Mouse (Mus musculus): ENCODE data around the gene Ccdc97.

The Ccdc97 gene

DNA sequence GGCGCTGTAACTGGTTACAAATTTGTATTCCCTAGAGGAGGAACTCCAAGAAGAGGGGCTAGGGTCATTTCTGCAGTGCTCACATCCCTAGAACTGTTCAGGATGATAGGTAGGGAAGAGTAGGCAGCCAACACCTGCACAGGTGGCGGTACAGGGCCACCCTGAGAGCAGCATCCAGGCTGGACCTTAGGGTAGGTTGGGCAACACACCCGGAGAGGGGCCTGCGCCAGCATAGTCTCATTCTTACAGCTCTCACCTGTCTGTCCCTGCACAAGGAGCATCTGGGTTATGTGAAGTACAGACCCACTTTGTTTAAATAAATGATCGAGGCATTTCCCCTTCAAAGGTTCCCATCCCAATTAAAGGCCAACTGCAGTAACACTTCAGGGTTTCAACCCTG, 1.9 kb upstream of the Ccdc97 start:
- ATAC-seq (ENCODE audit: low TSS enrichment): no peak

DNA sequence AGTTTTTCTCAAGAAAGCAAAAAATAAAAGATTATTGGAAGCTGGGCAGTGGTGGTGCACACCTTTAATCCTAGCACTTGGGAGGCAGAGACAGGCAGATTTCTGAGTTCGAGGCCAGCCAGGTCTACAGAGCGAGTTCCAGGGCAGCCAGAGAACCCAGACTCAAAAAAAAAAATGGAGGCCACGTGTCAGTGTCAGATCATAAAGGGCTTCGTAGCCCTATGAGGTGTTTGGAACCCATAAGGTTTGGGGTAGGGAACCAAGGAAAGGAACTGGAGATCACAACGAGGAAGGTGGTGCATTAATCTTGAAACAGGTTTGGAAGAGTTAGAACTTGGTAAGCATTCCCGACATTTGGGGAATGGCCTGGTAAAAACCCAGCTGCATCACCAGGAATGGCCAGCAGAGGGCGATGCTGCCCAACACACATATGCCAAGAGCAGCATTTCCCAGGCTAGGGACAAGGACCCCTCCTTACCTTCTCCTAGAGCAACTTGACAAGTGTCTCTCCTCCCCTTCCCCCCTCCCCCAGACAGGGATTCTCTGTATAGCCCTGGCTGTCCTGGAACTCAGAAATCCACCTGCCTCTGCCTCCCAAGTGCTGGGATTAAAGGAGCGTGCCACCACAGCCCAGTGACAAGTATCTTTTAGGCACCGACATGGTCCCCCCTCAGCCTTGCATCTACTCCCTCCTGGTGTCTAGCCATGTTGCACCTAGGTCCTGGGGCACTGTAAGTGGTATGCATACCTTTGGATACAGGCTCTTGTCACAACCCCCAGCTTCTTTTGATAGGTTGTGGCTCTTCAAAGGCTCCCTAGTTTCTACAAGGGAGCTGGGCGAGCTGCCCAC, 1.1 kb upstream of the Ccdc97 start:
- no peak; the same call in 1 of the 2 replicates for ATAC-seq (ENCODE audit: low TSS enrichment)

DNA sequence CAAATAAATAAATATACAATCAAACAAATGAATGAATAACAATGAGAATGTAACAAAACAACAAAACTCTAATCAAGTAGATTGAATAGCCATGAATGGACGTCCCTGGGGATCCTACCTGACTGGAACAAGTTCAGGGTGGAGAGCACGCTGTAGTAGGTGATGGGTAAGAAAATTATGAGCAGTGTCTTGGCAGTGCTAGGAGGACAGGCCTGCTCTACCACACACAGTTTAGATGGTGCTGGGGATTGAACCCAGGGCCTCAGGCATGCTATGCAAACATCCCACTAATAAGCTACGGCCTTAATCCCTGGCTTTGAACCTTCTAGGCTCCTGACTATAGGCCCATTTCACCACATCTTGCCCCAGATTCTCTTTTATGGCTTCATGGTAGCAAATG, 1.4 kb downstream of the Ccdc97 start:
- no peak for ATAC-seq (ENCODE audit: low TSS enrichment)

DNA sequence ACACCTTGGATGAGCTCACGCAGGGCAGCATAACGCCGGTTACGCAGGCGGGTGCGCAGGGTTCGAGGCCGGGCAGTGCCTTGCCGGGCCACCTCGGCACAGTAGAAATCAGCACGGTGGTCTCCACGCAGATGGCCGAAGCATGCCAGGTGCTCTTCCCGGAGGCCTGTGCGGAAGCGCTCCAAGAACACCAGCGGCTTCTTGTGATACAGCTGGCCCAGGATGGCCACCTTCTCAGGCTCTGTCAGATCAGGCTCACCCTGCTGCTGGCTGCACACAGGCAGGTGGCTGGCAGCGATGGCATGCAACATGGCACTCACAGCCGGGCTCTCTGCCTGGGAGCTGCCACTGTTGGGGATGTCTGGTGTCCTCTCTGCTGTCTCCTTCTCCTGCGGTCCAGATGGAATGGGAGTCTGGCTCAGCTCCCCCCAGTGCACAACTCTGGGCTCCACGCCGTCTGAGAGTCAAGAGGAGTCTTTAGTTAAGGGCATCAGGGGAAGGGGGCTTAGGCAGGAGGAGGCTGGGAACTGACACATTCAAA, 3.1 kb downstream of the Ccdc97 start:
- ATAC-seq (ENCODE audit: low TSS enrichment): no peak

DNA sequence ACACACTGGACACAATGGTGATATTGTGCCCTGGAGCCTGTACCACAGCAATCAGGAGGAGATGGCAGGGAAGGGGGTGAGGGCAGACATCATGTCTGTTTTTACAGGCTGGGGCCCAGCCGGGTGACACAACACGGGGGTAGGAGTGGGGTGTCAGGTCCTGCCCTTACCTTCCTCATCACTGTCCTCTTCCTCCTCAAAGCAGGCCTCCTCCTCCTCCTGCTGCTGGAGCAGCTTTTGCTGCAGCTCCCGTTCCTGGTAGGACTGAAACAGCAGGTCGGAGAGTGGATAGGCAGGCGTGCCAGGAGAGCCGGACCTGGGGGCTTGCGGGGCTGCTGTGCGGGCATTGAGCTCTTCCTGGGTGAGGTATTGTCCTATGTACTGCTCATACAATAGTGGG, 4.3 kb downstream of the Ccdc97 start:
- no peak for ATAC-seq (ENCODE audit: low TSS enrichment)

DNA sequence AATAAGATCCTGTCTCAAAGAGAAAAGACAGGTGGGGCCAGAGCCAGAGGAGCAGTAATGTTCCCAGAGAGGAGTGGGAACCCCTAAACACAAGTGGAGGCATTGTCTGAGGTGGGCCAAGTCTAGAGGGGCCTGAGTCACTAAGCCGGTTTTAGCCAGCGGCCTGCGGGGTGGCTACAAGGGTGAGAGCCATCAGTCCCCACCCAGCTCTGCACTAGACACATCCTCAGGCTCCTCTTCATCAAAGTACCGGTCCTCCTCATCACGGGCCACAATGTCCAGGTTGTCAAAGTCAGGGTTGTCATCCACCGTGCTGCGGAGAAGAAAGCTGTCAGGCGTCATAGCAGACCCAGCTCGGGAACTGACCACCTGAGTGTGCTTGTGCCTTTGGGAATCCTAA, 6.1 kb downstream of the Ccdc97 start:
- no peak for ATAC-seq (ENCODE audit: low TSS enrichment)

DNA sequence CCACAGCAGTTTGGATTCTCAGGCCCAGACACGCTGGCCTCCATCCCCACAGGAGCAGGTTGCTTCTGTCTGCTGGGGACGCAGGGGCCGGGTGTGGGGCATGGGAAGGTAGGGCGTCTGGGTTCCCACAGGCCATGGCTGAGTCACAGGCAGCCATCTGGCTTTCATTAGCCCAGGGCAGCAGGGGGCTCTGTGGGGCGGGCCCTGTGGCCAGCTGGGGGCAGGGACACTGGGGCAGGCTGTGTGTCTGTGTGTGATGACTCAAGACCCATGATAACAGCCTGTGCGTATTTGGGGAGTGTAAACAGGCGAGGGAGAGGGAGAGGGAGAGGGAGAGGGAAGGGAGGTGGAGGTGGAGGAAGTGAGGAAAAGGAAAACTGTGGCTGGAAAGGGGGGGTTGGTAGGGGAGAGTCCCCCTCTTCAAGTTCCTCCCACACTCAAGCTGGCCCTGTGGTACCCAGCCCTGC, 7.1 kb downstream of the Ccdc97 start:
- ATAC-seq (ENCODE audit: low TSS enrichment): peak; percentile 53

DNA sequence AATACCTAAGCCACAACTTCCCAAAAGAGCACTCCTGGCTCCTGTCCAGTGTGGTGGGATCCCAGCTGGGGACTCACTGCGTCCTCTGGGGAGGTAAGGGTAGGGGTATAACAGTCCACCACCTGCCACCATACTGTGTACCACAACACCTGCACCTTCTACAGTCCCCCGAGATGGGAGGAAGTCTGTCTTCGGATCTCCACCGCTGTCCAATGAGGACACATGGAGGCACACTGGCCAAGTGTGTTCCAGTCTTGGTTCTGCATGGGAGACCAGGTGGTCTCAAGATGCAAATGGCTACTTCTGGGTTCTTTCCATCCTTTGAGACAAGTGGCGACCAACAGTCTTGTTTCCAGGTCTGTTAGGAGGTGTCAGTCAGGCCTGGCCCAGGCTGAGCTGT, 7.7 kb downstream of the Ccdc97 start:
- no peak for ATAC-seq (ENCODE audit: low TSS enrichment)

DNA sequence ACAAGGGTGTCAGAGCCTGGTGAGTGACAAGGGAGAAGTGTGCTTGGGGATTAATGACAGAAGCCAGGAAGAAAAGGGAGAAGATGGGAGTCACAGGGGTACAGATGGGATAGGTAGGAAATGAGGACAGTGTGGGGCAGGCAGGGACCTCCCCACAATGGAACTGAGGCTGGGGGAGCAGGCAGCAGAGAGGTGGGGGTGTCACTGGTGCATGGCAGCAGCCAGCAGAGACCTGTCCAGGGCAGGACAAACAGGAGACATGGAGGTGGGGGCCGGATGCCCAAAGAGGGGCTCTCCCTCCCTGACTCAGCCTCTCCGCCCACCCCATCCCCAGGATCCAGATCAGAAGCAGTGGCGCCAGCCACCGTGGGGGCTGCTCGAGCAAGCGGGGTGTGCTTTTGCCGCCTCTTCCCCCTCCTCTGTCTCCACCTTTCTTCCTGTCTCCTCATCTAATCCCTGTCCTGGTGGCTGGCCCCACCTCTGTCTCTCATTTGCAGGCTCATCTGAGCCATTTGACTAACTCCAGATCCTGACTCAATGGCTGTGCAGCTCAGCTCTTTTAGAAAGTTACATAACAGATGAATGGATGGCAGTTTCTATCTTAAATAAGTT, 8.3 kb downstream of the Ccdc97 start:
- peak; percentile 31 for ATAC-seq (ENCODE audit: low TSS enrichment)

DNA sequence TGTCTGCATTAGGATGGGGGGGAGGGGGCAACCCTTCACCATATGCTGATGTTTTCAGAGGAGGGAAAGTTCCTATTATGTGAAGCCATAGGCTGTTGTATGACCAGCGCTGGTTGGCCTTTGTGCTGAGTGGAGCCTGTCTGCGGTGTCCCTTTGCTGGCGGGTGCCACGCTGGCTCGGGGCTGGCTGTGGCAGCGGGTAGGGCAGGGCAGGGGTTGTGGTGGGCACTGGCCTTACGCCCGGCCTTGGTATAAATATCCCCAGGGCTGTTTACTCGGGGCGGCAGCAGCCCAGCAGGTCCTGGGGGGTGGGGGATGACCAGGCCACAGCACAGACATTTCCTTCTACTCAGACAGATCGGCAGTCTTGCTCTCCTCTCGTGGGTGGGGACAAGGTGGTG, 8.9 kb downstream of the Ccdc97 start:
- ATAC-seq (ENCODE audit: low TSS enrichment): no peak

DNA sequence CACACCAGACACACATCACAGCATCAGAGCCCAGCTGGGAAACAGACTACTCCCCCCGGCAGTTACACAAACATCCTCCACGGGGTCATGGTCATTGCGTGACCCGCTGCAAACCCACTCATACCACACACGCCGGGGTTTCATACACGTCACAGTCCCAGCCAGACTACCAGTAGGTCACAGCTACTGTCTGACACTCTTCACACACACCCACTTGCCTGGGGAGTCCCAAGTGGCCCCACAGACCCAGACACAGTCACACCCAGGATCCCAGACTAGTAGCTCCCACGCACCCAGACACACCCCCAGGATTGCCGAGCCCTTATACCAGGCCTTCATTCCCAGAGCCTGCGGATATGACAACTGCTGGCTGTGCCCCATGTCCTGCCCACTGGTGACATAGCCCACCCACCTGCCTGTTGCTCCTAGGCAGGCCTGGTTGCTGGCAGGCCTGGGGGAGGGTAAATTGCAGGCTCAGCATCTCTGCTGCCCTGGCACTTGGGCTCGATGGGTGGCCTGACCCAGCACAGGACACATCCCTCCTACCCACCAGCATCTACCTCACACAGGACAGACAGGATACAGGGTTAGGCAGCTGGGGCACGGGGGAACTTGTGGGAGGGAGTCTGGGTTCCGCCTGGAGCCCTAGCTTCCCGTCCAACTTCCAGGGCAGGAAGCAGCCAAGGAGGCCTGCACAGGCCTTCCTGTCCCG, 11.2 kb downstream of the Ccdc97 start:
- no peak for ATAC-seq (ENCODE audit: low TSS enrichment)

DNA sequence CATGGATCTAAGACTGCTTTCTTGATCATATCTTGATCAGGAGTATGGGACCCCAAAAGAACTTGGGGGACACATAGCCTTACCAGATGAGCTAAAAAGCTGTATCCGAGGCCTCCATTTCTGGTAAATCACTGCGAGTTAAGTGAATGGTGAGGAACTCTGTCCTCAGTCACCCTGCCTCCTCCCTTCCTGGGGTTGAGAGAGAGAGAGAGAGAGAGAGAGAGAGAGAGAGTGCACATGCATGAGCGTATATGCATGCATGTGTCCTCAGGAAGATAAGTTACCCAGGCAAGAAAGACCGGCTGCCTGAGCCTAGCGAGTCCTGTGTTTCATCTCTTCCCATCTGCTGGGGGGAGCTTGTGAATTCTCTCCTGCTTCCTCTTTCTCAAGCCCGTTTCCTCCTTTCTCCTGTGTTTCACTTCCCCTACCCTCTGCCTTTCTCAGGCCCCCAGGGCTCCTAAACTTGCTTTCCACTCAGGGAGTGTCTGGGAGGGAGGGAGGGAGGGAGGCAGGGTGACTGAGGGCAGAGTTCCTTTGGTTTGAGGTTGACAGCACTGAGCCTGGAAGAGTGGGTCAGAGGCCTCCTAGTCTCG, 12.2 kb downstream of the Ccdc97 start:
- ATAC-seq (ENCODE audit: low TSS enrichment): no peak

DNA sequence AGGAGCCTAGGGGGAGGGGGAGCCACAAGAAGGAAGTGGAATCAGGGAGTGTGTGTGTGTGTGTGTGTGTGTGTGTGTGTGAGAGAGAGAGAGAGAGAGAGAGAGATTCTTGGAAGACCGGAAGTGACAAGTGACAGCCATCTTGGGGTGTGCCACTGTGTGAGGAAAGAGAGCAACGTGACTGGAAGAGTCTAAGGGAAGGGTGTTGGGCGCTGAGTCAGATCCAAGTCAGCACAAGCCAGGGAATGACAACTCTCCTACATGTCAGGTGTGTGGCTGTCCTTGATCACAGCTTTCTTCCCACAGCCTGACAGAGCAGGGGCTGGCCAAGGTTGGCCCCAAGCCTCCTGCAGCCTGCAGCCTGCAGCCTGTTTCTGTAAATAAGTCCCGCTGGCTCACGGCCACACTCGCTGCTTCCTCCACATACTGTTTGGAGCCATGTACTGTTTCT, 13.1 kb downstream of the Ccdc97 start:
- ATAC-seq (ENCODE audit: low TSS enrichment): peak; percentile 31

DNA sequence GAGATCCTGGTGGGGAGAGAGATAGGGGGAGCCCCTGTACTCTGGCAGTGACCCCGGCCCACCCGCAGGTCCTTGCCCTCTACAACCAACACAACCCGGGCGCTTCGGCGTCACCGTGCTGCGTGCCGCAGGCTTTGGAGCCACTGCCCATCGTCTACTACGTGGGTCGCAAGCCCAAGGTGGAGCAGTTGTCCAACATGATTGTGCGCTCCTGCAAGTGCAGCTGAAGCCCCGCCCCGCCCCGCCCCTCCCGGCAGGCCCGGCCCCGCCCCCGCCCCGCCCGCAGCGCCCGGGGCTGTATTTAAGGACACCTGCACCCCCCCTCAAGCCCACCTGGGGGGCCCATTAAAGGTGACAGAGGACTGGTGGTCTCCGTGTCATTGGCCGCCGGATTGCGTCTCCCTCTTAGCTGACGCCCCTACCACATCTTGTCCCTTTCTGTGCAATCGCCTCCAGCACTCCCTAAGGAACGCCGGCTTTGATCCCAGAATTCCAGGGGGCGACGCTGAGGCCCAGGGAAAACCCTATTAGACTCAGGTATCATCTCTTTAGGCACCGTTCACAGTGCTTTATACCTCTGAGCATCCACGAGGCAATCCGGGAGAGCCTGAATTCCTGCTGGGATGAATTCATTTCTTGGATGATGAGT, 14.0 kb downstream of the Ccdc97 start:
- no peak for ATAC-seq (ENCODE audit: low TSS enrichment)

DNA sequence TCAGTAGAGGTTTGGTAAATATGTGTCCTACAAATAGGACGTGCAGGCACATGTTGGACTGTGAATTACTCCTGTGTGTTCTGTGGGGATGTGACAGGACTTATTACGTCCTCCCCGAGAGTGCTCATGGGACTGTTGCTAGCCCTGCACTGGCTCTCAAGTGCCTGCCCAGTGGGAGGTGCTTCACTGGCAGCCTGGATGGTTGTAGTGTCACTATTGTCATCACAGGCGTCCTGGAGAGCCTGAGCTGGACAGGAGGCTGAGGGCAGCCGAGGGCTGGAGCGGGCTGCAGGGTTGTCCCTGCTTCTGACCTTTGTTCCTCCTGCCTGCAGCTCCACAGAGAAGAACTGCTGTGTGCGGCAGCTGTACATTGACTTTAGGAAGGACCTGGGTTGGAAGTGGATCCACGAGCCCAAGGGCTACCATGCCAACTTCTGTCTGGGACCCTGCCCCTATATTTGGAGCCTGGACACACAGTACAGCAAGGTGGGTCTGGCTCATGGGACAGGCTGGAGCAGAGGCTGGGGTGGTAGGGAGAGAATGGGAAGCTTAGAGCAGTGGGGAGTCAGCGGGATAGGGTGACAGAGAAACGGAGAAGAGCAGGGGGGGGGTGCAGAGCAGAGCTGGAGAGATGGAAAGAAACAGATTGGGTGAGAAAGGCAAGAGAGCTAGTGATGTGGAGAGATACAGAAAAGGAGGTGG, 14.9 kb downstream of the Ccdc97 start:
- no peak; the same call in 1 of the 2 replicates for ATAC-seq (ENCODE audit: low TSS enrichment)

DNA sequence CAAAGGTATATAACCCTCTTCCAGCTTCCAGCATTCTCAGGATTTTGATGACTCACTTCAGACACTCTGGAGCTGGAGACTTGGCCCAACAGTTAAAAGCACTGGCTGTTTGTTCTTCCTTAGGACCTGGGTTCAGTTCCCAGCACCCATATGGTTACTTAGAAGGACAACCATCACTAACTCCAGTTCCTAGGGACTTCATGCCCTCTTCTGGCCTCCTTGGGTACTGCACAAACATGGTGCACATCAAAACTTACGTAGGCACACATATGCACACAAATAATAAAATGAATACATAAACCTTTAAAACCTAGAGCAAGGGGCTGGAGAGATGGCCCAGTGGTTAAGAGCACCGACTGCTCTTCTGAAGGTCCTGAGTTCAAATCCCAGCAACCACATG, 16.5 kb downstream of the Ccdc97 start:
- no peak for ATAC-seq (ENCODE audit: low TSS enrichment)

DNA sequence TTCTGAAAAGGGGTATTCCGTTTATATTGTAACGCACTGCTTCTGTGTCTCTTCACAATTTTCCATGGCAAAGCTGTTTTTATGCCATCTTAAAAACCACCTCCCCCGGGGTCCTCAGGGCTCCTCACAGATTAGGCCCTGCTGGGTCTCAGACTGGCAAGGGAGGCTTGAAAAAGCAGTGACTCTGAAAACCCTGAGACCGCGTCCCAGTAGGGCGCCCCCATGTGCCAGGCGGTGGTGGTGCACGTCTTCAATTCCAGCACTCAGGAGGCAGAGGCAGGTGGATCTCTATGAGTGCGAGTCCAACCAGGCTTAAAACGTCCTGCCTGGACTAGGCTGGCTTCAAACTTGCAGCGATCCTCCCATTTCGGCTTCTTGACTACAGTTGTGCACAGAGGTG, 18.2 kb downstream of the Ccdc97 start:
- ATAC-seq (ENCODE audit: low TSS enrichment): no peak

DNA sequence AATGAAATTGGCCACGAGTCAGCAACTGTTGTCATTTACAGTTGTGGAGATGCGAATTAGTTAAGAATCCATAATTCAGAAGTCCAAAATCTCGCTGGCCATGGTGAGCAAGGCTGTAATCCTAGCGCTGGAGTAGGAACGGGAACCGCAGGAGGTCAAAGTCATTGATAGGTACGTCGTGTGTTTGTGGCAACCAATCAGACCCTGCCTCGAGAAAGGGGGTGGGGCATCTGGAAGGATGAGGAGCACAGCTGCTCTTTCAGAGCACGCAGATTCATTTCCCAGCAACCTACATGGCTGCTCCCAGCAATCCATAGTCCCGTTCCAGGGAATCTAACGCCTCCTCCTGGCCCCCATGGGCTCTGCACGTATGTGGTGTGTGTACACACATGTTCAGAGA, 19.0 kb downstream of the Ccdc97 start:
- no peak for ATAC-seq (ENCODE audit: low TSS enrichment)

DNA sequence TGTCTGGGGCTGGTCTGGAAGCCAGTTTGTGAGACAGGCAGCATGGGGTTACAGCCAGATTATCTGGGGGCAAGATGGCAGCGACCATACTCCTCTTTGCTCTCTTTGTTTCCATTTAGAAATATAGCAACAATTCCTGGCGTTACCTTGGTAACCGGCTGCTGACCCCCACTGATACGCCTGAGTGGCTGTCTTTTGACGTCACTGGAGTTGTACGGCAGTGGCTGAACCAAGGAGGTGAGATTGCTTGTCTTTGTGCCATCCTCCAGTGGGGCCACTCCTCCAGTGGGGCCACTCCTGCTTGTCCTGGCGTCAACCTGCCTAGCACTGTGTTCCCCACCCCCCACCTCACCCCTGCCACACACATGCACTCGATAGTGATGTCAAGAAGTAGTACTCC, 24.8 kb downstream of the Ccdc97 start:
- no peak for ATAC-seq (ENCODE audit: low TSS enrichment)

DNA sequence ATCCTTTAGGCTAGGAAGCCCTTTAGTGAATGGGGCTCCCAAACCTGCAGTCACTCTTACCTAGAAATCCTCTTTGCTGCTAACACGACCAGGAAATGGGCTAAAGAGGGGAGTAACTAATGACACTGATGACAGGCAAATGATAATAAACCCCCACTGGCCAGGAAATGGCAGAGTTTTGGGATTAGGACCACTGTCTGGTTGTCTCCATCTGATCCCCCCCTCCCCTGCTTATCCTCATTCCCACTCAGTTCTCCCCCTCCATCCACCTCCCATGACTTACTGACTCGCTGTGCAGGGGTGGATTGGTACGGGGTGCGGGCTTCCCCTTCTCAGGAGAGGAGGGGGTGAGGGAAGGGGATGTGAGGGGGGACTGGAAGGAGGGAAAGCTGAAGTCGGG, 28.8 kb downstream of the Ccdc97 start:
- no peak for ATAC-seq (ENCODE audit: low TSS enrichment)

DNA sequence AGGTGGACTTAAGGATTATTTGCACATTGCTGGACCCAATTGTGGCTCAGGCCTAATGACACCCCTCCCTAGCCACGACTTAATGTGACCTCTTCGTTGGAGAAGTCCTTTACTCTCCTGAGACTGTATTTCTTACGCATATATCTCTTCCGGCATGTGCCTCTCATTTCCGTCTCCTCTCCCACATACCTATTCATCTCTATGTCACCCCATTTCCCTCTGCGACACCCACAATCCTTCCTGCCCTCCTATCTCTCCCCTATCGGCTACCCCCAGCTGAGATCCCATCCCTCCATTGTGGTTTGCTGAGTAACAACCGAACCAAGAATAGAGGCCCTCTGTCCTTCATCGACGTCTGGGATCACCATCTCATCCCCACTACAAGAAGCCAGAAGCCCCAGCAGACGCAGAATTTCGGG, 29.3 kb downstream of the Ccdc97 start:
- ATAC-seq (ENCODE audit: low TSS enrichment): no peak

Measured in frontal cortex, adult (tissue).